Mouse (Mus musculus) limb, embryonic 13.5 days (tissue): ENCODE results near the gene Rbm4. TPM values are rescaled to one million over a fixed set of nuclear protein-coding genes. Genes with fewer than 3 reads are reported as not detected.

Source experiments
- ATAC-seq: fragments of 200-750 bp; cut with Nextera tagmentation; 2 replicates; pipeline ENCODE4 v1.8.0; 2017; ENCODE audit warnings: low read depth, moderate number of reproducible peaks, moderate TSS enrichment; ENCODE audit not compliant: low FRiP score
- H3K27ac ChIP-seq: fragments of 300-500 bp; sonication (generic); 2 replicates; pipeline ENCODE4 v1.5.1; 2015; ENCODE audit warnings: inconsistent platforms, mild to moderate bottlenecking, moderate library complexity
- H3K27me3 ChIP-seq: fragments of 300-500 bp; sonication (generic); 2 replicates; pipeline ENCODE4 v1.6.1; 2015; ENCODE audit warnings: mild to moderate bottlenecking, inconsistent platforms
- H3K36me3 ChIP-seq: fragments of 300-500 bp; sonication (generic); 2 replicates; pipeline ENCODE4 v1.6.1; 2015; ENCODE audit warnings: inconsistent platforms, mild to moderate bottlenecking, moderate library complexity
- H3K4me1 ChIP-seq: fragments of 300-500 bp; sonication (generic); 2 replicates; pipeline ENCODE4 v1.6.1; 2015; ENCODE audit warnings: inconsistent platforms
- H3K4me2 ChIP-seq: fragments of 300-500 bp; sonication (generic); replicated peaks from 2 replicates; pipeline ENCODE4 v1.6.1; 2015; ENCODE audit warnings: inconsistent platforms, mild to moderate bottlenecking, moderate library complexity
- H3K4me3 ChIP-seq: fragments of 300-500 bp; sonication (generic); 2 replicates; pipeline ENCODE4 v1.5.1; 2015; ENCODE audit warnings: moderate library complexity, mild to moderate bottlenecking, inconsistent platforms
- H3K9ac ChIP-seq: fragments of 300-500 bp; sonication (generic); 2 replicates; pipeline ENCODE4 v1.6.1; 2015; ENCODE audit warnings: mild to moderate bottlenecking, inconsistent platforms
- H3K9me3 ChIP-seq: fragments of 300-500 bp; sonication (generic); 2 replicates; pipeline ENCODE4 v1.6.1; 2016; ENCODE audit warnings: inconsistent platforms
- WGBS: fragments of 180-500 bp; shearing (Covaris S2); methylation state at CpG from one replicate; pipeline ENCODE4 v1.1.7; 2015; 5-methylcytosine and 5-hydroxymethylcytosine counted together
- polyA plus RNA-seq: library from polyadenylated mRNA; unstranded; fragments of >200 nt; fragmentation: Nextera tagmentation; extraction: Ambion mirVana; gene quantifications from 2 replicates; pipeline ENCODE4 v1.2.1, GENCODE M21; 2015

The Rbm4 gene
- polyA plus RNA-seq, 1 experiment from 2014 or later: 81.7 TPM

GRCm38 (mm10) chr19:4737866-4738265, 55.8 kb downstream of the Rbm4 start:
- Histone ChIP-seq H3K4me1 (no peaks in the 10 kb centered on the region), H3K27me3 (no peaks in the 10 kb centered on the region), H3K4me2 (no peak overlapping the region), H3K36me3 (peaks cover 17% of the 10 kb centered on the region), H3K9ac (no peak overlapping the region; the same call in 1 of the 2 replicates), H3K9me3 (no peaks in the 10 kb centered on the region), H3K4me3 (no peak overlapping the region), H3K27ac (no peak overlapping the region)
- 89% methylated on average over 13 of the region's 13 CpGs for WGBS
- ATAC-seq: no peak

Other genes starting within 250 kb of the Rbm4 start
- 6.2 and 6.4 TPM in 2 replicates for gene Lrfn4, start 178.2 kb downstream of the Rbm4 start, polyA plus RNA-seq
- gene Rce1, start 168.3 kb downstream of the Rbm4 start, polyA plus RNA-seq: 65.2 and 66.7 TPM in 2 replicates
- gene Gm960, start 95.2 kb downstream of the Rbm4 start, polyA plus RNA-seq: 7.1 and 7.6 TPM in 2 replicates
- 1.3 and 1.9 TPM in 2 replicates for gene Sptbn2, start 82.7 kb downstream of the Rbm4 start, polyA plus RNA-seq
- gene Rbm4b, start 37.4 kb downstream of the Rbm4 start, polyA plus RNA-seq: 104 and 106 TPM in 2 replicates
- gene Gm21992, start 17.7 kb upstream of the Rbm4 start, polyA plus RNA-seq: 48.8 and 51.8 TPM in 2 replicates
- gene Rbm14, start 17.7 kb upstream of the Rbm4 start, polyA plus RNA-seq: 83.5 and 89.7 TPM in 2 replicates
- gene Ccs, start 45.4 kb upstream of the Rbm4 start, polyA plus RNA-seq: 64.4 and 66.2 TPM in 2 replicates
- not detected in 2 replicates for gene Ccdc87, start 45.5 kb upstream of the Rbm4 start, polyA plus RNA-seq
- gene Ctsf, start 61.2 kb upstream of the Rbm4 start, polyA plus RNA-seq: 41.5 and 43.7 TPM in 2 replicates
- 14.0 and 15.0 TPM in 2 replicates for gene Actn3, start 84.0 kb upstream of the Rbm4 start, polyA plus RNA-seq
- 10.5 and 10.7 TPM in 2 replicates for gene Zdhhc24, start 84.8 kb upstream of the Rbm4 start, polyA plus RNA-seq
- gene Bbs1, start 112.7 kb upstream of the Rbm4 start, polyA plus RNA-seq: 3.5 and 5.1 TPM in 2 replicates
- 124 and 129 TPM in 2 replicates for gene Dpp3, start 134.4 kb upstream of the Rbm4 start, polyA plus RNA-seq
- 3.3 and 3.4 TPM in 2 replicates for gene Peli3, start 149.2 kb upstream of the Rbm4 start, polyA plus RNA-seq
- gene Mrpl11, start 168.2 kb upstream of the Rbm4 start, polyA plus RNA-seq: 111 and 116 TPM in 2 replicates
- not detected in 2 replicates for gene Npas4, start 196.4 kb upstream of the Rbm4 start, polyA plus RNA-seq
- gene Slc29a2, start 230.0 kb upstream of the Rbm4 start, polyA plus RNA-seq: 5.7 and 6.0 TPM in 2 replicates
- gene B4gat1, start 244.9 kb upstream of the Rbm4 start, polyA plus RNA-seq: 47.9 and 52.1 TPM in 2 replicates
- gene AC124502.3, start 245.0 kb upstream of the Rbm4 start, polyA plus RNA-seq: 3.7 and 4.4 TPM in 2 replicates
- 36.7 and 40.5 TPM in 2 replicates for gene Brms1, start 247.5 kb upstream of the Rbm4 start, polyA plus RNA-seq